Mouse (Mus musculus) midbrain, embryonic 15.5 days (tissue): ENCODE measurements around the gene Plxna4. TPM values are rescaled to one million over a fixed set of nuclear protein-coding genes. Genes with fewer than 3 reads are reported as not detected.

Source experiments
- ATAC-seq: fragments of 200-750 bp; cut with Nextera tagmentation; replicated peaks from 2 replicates; pipeline ENCODE4 v1.8.0; 2017; ENCODE audit warnings: moderate TSS enrichment
- H3K27ac ChIP-seq: fragments of 300-500 bp; sonication (generic); 2 replicates; pipeline ENCODE4 v1.5.1; 2015; ENCODE audit warnings: mild to moderate bottlenecking, inconsistent platforms
- H3K27me3 ChIP-seq: fragments of 300-500 bp; sonication (generic); replicated peaks from 2 replicates; pipeline ENCODE4 v1.6.1; 2015; ENCODE audit warnings: inconsistent platforms
- H3K36me3 ChIP-seq: fragments of 300-500 bp; sonication (generic); replicated peaks from 2 replicates; pipeline ENCODE4 v1.6.1; 2015; ENCODE audit warnings: inconsistent platforms
- H3K4me1 ChIP-seq: fragments of 300-500 bp; sonication (generic); 2 replicates; pipeline ENCODE4 v1.6.1; 2015; ENCODE audit warnings: inconsistent platforms
- H3K4me2 ChIP-seq: fragments of 300-500 bp; sonication (generic); 2 replicates; pipeline ENCODE4 v1.6.1; 2015; ENCODE audit warnings: inconsistent platforms, mild to moderate bottlenecking, moderate library complexity
- H3K4me3 ChIP-seq: fragments of 300-500 bp; sonication (generic); 2 replicates; pipeline ENCODE4 v1.5.1; 2015; ENCODE audit warnings: mild to moderate bottlenecking, inconsistent platforms
- H3K9ac ChIP-seq: fragments of 300-500 bp; sonication (generic); 2 replicates; pipeline ENCODE4 v1.6.1; 2015; ENCODE audit warnings: mild to moderate bottlenecking, inconsistent platforms
- H3K9me3 ChIP-seq: fragments of 300-500 bp; sonication (generic); 2 replicates; pipeline ENCODE4 v1.6.1; 2016; ENCODE audit warnings: inconsistent platforms
- WGBS: fragments of 180-500 bp; shearing (Covaris S2); methylation state at CpG from one replicate; pipeline ENCODE4 v1.1.7; 2015; ENCODE audit warnings: mixed read lengths; 5-methylcytosine and 5-hydroxymethylcytosine counted together
- polyA plus RNA-seq: library from polyadenylated mRNA; unstranded; fragments of >200 nt; fragmentation: Nextera tagmentation; extraction: Ambion mirVana; gene quantifications from 2 replicates; pipeline ENCODE4 v1.2.1, GENCODE M21; 2015

The Plxna4 gene
- polyA plus RNA-seq: 13.8 and 14.2 TPM in 2 replicates

- Histone ChIP-seq H3K9ac (peak within 1 kb of the TSS; percentile 94), H3K4me2 (peak within 1 kb of the TSS; percentile 66), H3K9me3 (no peaks in the 10 kb centered on the region), H3K4me1 (peaks cover 31% of the 10 kb centered on the region), H3K4me3 (peak within 1 kb of the TSS; percentile 72), H3K27ac (peak within 1 kb of the TSS; percentile 92), H3K36me3 (no peaks in the 10 kb centered on the region), H3K27me3 (peaks cover 12% of the 10 kb centered on the region; the same call in 1 of the 2 replicates)
- WGBS: under 1% methylated on average over 43 of the region's 55 CpGs
- ATAC-seq: peak; percentile 71
These were observed at the start of gene Plxna4 for GRCm38 (mm10) chr6:32588056-32588671. TSS of gene Plxna4 (minus strand) at chr6:32588192.

- Histone ChIP-seq H3K36me3 (no peaks in the 10 kb centered on the region), H3K27ac (no peak overlapping the region), H3K27me3 (no peaks in the 10 kb centered on the region), H3K9ac (no peak overlapping the region), H3K4me3 (no peak overlapping the region), H3K4me1 (no peaks in the 10 kb centered on the region), H3K9me3 (no peaks in the 10 kb centered on the region), H3K4me2 (no peak overlapping the region)
- no peak for ATAC-seq
- WGBS: 89% methylated on average over 6 of the region's 6 CpGs
These were observed 49.7 kb upstream of the Plxna4 start for GRCm38 (mm10) chr6:32637568-32638183.

GRCm38 (mm10) chr6:32610712-32611111 lies 22.7 kb upstream of the Plxna4 start:
- Histone ChIP-seq H3K4me2 (no peak overlapping the region), H3K4me3 (no peak overlapping the region), H3K27me3 (no peaks in the 10 kb centered on the region), H3K9ac (no peak overlapping the region), H3K36me3 (no peaks in the 10 kb centered on the region), H3K9me3 (no peaks in the 10 kb centered on the region), H3K4me1 (no peaks in the 10 kb centered on the region), H3K27ac (no peak overlapping the region)
- ATAC-seq: no peak

- Histone ChIP-seq H3K9ac (no peak overlapping the region), H3K4me3 (no peak overlapping the region), H3K4me2 (no peak overlapping the region), H3K27me3 (no peaks in the 10 kb centered on the region), H3K36me3 (no peaks in the 10 kb centered on the region), H3K9me3 (no peaks in the 10 kb centered on the region), H3K4me1 (no peaks in the 10 kb centered on the region), H3K27ac (no peak overlapping the region)
- no peak for ATAC-seq
- WGBS: 69% methylated on average over 3 of the region's 3 CpGs
These were observed 18.8 kb upstream of the Plxna4 start for GRCm38 (mm10) chr6:32606787-32607186.

- H3K9me3 ChIP-seq: no peaks in the 10 kb centered on the region
- no peak overlapping the region for H3K4me2 ChIP-seq
- H3K9ac ChIP-seq: no peak overlapping the region
- H3K36me3 ChIP-seq: no peaks in the 10 kb centered on the region
- WGBS: 28% methylated on average over 3 of the region's 3 CpGs
- H3K4me3 ChIP-seq: no peak overlapping the region
- no peak overlapping the region for H3K27ac ChIP-seq
- ATAC-seq: no peak
- H3K27me3 ChIP-seq: no peaks in the 10 kb centered on the region
- no peaks in the 10 kb centered on the region for H3K4me1 ChIP-seq
These were observed 17.6 kb upstream of the Plxna4 start for GRCm38 (mm10) chr6:32605581-32605980.

GRCm38 (mm10) chr6:32604901-32605300 lies 16.9 kb upstream of the Plxna4 start:
- no peaks in the 10 kb centered on the region for H3K36me3 ChIP-seq
- 93% methylated on average over 4 of the region's 4 CpGs for WGBS
- H3K9ac ChIP-seq: no peak overlapping the region
- H3K4me3 ChIP-seq: no peak overlapping the region
- ATAC-seq: no peak
- H3K9me3 ChIP-seq: no peaks in the 10 kb centered on the region
- H3K27me3 ChIP-seq: no peaks in the 10 kb centered on the region
- no peak overlapping the region for H3K27ac ChIP-seq
- H3K4me1 ChIP-seq: no peaks in the 10 kb centered on the region
- no peak overlapping the region for H3K4me2 ChIP-seq

GRCm38 (mm10) chr6:32602130-32602529 lies 14.1 kb upstream of the Plxna4 start:
- no peak overlapping the region for H3K9ac ChIP-seq
- WGBS: 82% methylated on average over 2 of the region's 2 CpGs
- no peak for ATAC-seq

GRCm38 (mm10) chr6:32601306-32601705 lies 13.3 kb upstream of the Plxna4 start:
- Histone ChIP-seq H3K9me3 (no peaks in the 10 kb centered on the region), H3K27me3 (no peaks in the 10 kb centered on the region), H3K4me3 (no peak overlapping the region), H3K4me1 (no peaks in the 10 kb centered on the region), H3K36me3 (no peaks in the 10 kb centered on the region), H3K27ac (no peak overlapping the region), H3K9ac (no peak overlapping the region), H3K4me2 (no peak overlapping the region)
- WGBS: 69% methylated on average over 2 of the region's 2 CpGs
- ATAC-seq: no peak

More at GRCm38 (mm10) chr6:32602130-32602529, 14.1 kb upstream of the Plxna4 start:
- H3K27ac ChIP-seq: no peak overlapping the region
- H3K4me3 ChIP-seq: no peak overlapping the region
- no peaks in the 10 kb centered on the region for H3K36me3 ChIP-seq
- H3K4me1 ChIP-seq: no peaks in the 10 kb centered on the region
- no peak overlapping the region for H3K4me2 ChIP-seq
- no peaks in the 10 kb centered on the region for H3K9me3 ChIP-seq
- no peaks in the 10 kb centered on the region for H3K27me3 ChIP-seq

- peaks cover 4% of the 10 kb centered on the region; the same call in 1 of the 2 replicates for H3K27me3 ChIP-seq
- ATAC-seq: no peak
- 39% methylated on average over 3 of the region's 3 CpGs for WGBS
These were observed 7.6 kb upstream of the Plxna4 start for GRCm38 (mm10) chr6:32595591-32595990.

GRCm38 (mm10) chr6:32590979-32591758 lies 3.2 kb upstream of the Plxna4 start:
- no peak overlapping the region for H3K4me2 ChIP-seq
- no peak overlapping the region for H3K4me3 ChIP-seq
- WGBS: 41% methylated on average over 13 of the region's 13 CpGs
- H3K36me3 ChIP-seq: no peaks in the 10 kb centered on the region
- no peak overlapping the region for H3K9ac ChIP-seq
- H3K4me1 ChIP-seq: 0 out of 2 replicates have a peak, but pooled peaks cover 3% of the 10 kb centered on the region
- ATAC-seq: no peak
- H3K9me3 ChIP-seq: no peaks in the 10 kb centered on the region
- no peak overlapping the region for H3K27ac ChIP-seq
- H3K27me3 ChIP-seq: peaks cover 12% of the 10 kb centered on the region; the same call in 1 of the 2 replicates

More at GRCm38 (mm10) chr6:32595591-32595990, 7.6 kb upstream of the Plxna4 start:
- Histone ChIP-seq H3K4me1 (no peaks in the 10 kb centered on the region), H3K9ac (no peak overlapping the region), H3K4me3 (no peak overlapping the region), H3K36me3 (no peaks in the 10 kb centered on the region), H3K9me3 (no peaks in the 10 kb centered on the region), H3K27ac (no peak overlapping the region), H3K4me2 (no peak overlapping the region)

GRCm38 (mm10) chr6:32589632-32590031 lies 1.6 kb upstream of the Plxna4 start:
- no peak overlapping the region for H3K9ac ChIP-seq
- ATAC-seq: no peak
- H3K27ac ChIP-seq: no peak overlapping the region
- peaks cover 16% of the 10 kb centered on the region for H3K4me1 ChIP-seq
- no peak overlapping the region for H3K4me2 ChIP-seq
- H3K9me3 ChIP-seq: no peaks in the 10 kb centered on the region
- H3K27me3 ChIP-seq: peaks cover 12% of the 10 kb centered on the region; the same call in 1 of the 2 replicates
- H3K36me3 ChIP-seq: no peaks in the 10 kb centered on the region
- no peak overlapping the region for H3K4me3 ChIP-seq
- WGBS: 68% methylated on average over 4 of the region's 4 CpGs
